Comparison of ENCODE assay signal across 8 mouse cellular contexts in genomic region chr17:31855597-31856518, GRCm38 (mm10). TPM values are rescaled to one million over a fixed set of nuclear protein-coding genes. Genes with fewer than 3 reads are reported as not detected.
A peak's percentile ranks its signal among the peaks of the same experiment; 100 is the strongest.
DNase-seq lines count a peak whose midpoint lies in the region; ATAC-seq and TF ChIP-seq lines count a peak whose summit lies in the region.

Gene Sik1, minus strand, starts transcription at chr17:31855804.

- peak within 1 kb of the TSS; percentile 59 for H3K4me3 ChIP-seq in C2C12 (ENCODE audit: insufficient read depth, poor library complexity, severe bottlenecking)
- peak within 1 kb of the TSS; percentile 81 for H3K4me3 ChIP-seq in erythroblast, embryonic 14.5 days (replicated peaks)
- H3K4me3 ChIP-seq in heart, embryonic 12.5 days: peak within 1 kb of the TSS; percentile 88
- peak within 1 kb of the TSS; percentile 94 for H3K4me3 ChIP-seq in kidney, postnatal 0 days (replicated peaks; ENCODE audit: low read depth, low read length)
- H3K4me3 ChIP-seq in liver, embryonic 12.5 days: peak within 1 kb of the TSS; percentile 78
- peak within 1 kb of the TSS; percentile 96 for H3K4me3 ChIP-seq in stomach, embryonic 15.5 days (replicated peaks)

- TF ChIP-seq CTCF in C2C12 (IDR thresholded peaks at IDR 0.05; ENCODE audit: control insufficient read depth, insufficient read depth, insufficient read length): peak; percentile 72
- TF ChIP-seq CTCF in brain, embryonic 14.5 days (IDR thresholded peaks at IDR 0.05; ENCODE audit: borderline replicate concordance, extremely low read depth, insufficient read depth, insufficient read length): peak; percentile 68
- TF ChIP-seq CTCF in kidney, postnatal 0 days (IDR thresholded peaks at IDR 0.05; ENCODE audit: low read depth): peak; percentile 67

- H3K36me3 ChIP-seq in C2C12 (ENCODE audit: control insufficient read depth, insufficient read depth): peaks cover 6% of the 10 kb centered on the region
- peaks cover 14% of the 10 kb centered on the region for H3K36me3 ChIP-seq in erythroblast, embryonic 14.5 days (ENCODE audit: control insufficient read depth)
- H3K36me3 ChIP-seq in heart, embryonic 12.5 days: peaks cover 9% of the 10 kb centered on the region
- H3K36me3 ChIP-seq in kidney, postnatal 0 days (ENCODE audit: insufficient read depth, low read length): peaks cover 3% of the 10 kb centered on the region
- peaks cover 10% of the 10 kb centered on the region for H3K36me3 ChIP-seq in liver, embryonic 12.5 days
- peaks cover 2% of the 10 kb centered on the region for H3K36me3 ChIP-seq in stomach, embryonic 15.5 days

- H3K27ac ChIP-seq in heart, embryonic 12.5 days (ENCODE audit: poor library complexity, severe bottlenecking): peak within 1 kb of the TSS; percentile 98
- H3K27ac ChIP-seq in kidney, postnatal 0 days: peak within 1 kb of the TSS; percentile 92
- peak within 1 kb of the TSS; percentile 72 for H3K27ac ChIP-seq in liver, embryonic 12.5 days
- peak within 1 kb of the TSS; percentile 87 for H3K27ac ChIP-seq in stomach, embryonic 15.5 days

- H3K4me2 ChIP-seq in heart, embryonic 12.5 days: peak within 1 kb of the TSS; percentile 84
- H3K4me2 ChIP-seq in kidney, postnatal 0 days (ENCODE audit: low read length): peak within 1 kb of the TSS; percentile 70
- H3K4me2 ChIP-seq in liver, embryonic 12.5 days: peak within 1 kb of the TSS; percentile 99
- H3K4me2 ChIP-seq in stomach, embryonic 15.5 days: peak within 1 kb of the TSS; percentile 81

- peak within 1 kb of the TSS; percentile 79 for H3ac ChIP-seq in C2C12 (ENCODE audit: control insufficient read depth, insufficient read length, low read depth)

- peak; percentile 94 for ATAC-seq in heart, embryonic 12.5 days (ENCODE audit: insufficient number of reproducible peaks, low FRiP score)
- peak; percentile 91 for ATAC-seq in kidney, postnatal 0 days (replicated peaks; ENCODE audit: low FRiP score, low read depth)
- peak; percentile 91 for ATAC-seq in liver, embryonic 12.5 days
- ATAC-seq in stomach, embryonic 15.5 days (ENCODE audit: insufficient read depth, low FRiP score, low read depth): peak; percentile 88

- H3K27me3 ChIP-seq in C2C12 (ENCODE audit: control insufficient read depth, insufficient read depth, insufficient read length): no peaks in the 10 kb centered on the region
- H3K27me3 ChIP-seq in erythroblast, embryonic 14.5 days (ENCODE audit: control insufficient read depth): peaks cover 8% of the 10 kb centered on the region
- H3K27me3 ChIP-seq in heart, embryonic 12.5 days (replicated peaks): no peaks in the 10 kb centered on the region
- no peaks in the 10 kb centered on the region for H3K27me3 ChIP-seq in kidney, postnatal 0 days (ENCODE audit: insufficient read depth, low read length)
- peaks cover 8% of the 10 kb centered on the region; the same call in 1 of the 2 replicates for H3K27me3 ChIP-seq in liver, embryonic 12.5 days (replicated peaks)
- no peaks in the 10 kb centered on the region for H3K27me3 ChIP-seq in stomach, embryonic 15.5 days (replicated peaks)

- under 1% methylated on average over 92 of the region's 92 CpGs for WGBS in heart, embryonic 12.5 days
- WGBS in kidney, postnatal 0 days: under 1% methylated on average over 85 of the region's 92 CpGs
- WGBS in liver, embryonic 12.5 days (ENCODE audit: insufficient replicate concordance): 2% methylated on average over 89 of the region's 92 CpGs
- under 1% methylated on average over 67 of the region's 92 CpGs for WGBS in stomach, embryonic 15.5 days

- H3K79me2 ChIP-seq in C2C12 (ENCODE audit: control insufficient read depth, insufficient read depth): peaks cover 34% of the 10 kb centered on the region

- H3K9me3 ChIP-seq in erythroblast, embryonic 14.5 days (ENCODE audit: control insufficient read depth, low read length): no peaks in the 10 kb centered on the region
- H3K9me3 ChIP-seq in heart, embryonic 12.5 days (replicated peaks): no peaks in the 10 kb centered on the region
- no peaks in the 10 kb centered on the region for H3K9me3 ChIP-seq in kidney, postnatal 0 days (replicated peaks; ENCODE audit: low read length)
- H3K9me3 ChIP-seq in liver, embryonic 12.5 days (replicated peaks): no peaks in the 10 kb centered on the region
- H3K9me3 ChIP-seq in stomach, embryonic 15.5 days: no peaks in the 10 kb centered on the region

- TF ChIP-seq POLR2A in brain, embryonic 14.5 days (IDR thresholded peaks at IDR 0.05; ENCODE audit: borderline replicate concordance, extremely low read depth, insufficient read depth, insufficient read length, poor library complexity, severe bottlenecking): peak; percentile 56; the same call in 1 of the 2 replicates

- DNase-seq in brain, embryonic 14.5 days (ENCODE audit: low read depth): peak; percentile 99
- peak; percentile 99 for DNase-seq in kidney, postnatal 0 days (ENCODE audit: low spot score)
- peak; percentile 95 to 98 for DNase-seq in natural killer cell, adult 2 months (ENCODE audit: low spot score in 2 of 2)

- peaks cover 19% of the 10 kb centered on the region for H3K79me3 ChIP-seq in C2C12 (ENCODE audit: low read depth)

- H3K9ac ChIP-seq in heart, embryonic 12.5 days: peak within 1 kb of the TSS; percentile 98
- peak within 1 kb of the TSS; percentile 95 for H3K9ac ChIP-seq in kidney, postnatal 0 days (ENCODE audit: low read depth, low read length)
- H3K9ac ChIP-seq in liver, embryonic 12.5 days: peak within 1 kb of the TSS; percentile 89
- peak within 1 kb of the TSS; percentile 97 for H3K9ac ChIP-seq in stomach, embryonic 15.5 days

- H3K4me1 ChIP-seq in erythroblast, embryonic 14.5 days (ENCODE audit: control insufficient read depth): peaks cover 52% of the 10 kb centered on the region
- peaks cover 40% of the 10 kb centered on the region for H3K4me1 ChIP-seq in heart, embryonic 12.5 days (replicated peaks)
- peaks cover 27% of the 10 kb centered on the region for H3K4me1 ChIP-seq in kidney, postnatal 0 days (replicated peaks; ENCODE audit: insufficient read depth, low read length)
- peaks cover 53% of the 10 kb centered on the region for H3K4me1 ChIP-seq in liver, embryonic 12.5 days
- H3K4me1 ChIP-seq in stomach, embryonic 15.5 days: peaks cover 31% of the 10 kb centered on the region

TF ChIP-seq in C2C12, 6 proteins besides CTCF, POLR2A, EP300 and RAD21:
- TF ChIP-seq MAX (IDR thresholded peaks at IDR 0.05): no peak
- TF ChIP-seq USF1 (IDR thresholded peaks at IDR 0.05; ENCODE audit: low read depth): no peak
- no peak for TF ChIP-seq CEBPB (IDR thresholded peaks at IDR 0.05; ENCODE audit: low read depth)
- TF ChIP-seq MYOG (IDR thresholded peaks at IDR 0.05; ENCODE audit: control insufficient read depth, extremely low read depth, insufficient read length): no peak
- no peak for TF ChIP-seq FOSL1 (IDR thresholded peaks at IDR 0.05; ENCODE audit: insufficient read depth, low read length, poor library complexity, severe bottlenecking)
- TF ChIP-seq MYOD1 (IDR thresholded peaks at IDR 0.05; ENCODE audit: control insufficient read depth, insufficient read length, low read depth): no peak

RNA-seq across cellular contexts. Expression of gene Sik1, which starts in this region (rescaled TPM):
- polyA plus RNA-seq in C2C12 (2012; fragmentation: generic; extraction: Trizol): 9.3 TPM
- 21.2 and 29.9 TPM in 2 replicates for polyA plus RNA-seq in brain, embryonic 14.5 days (2012; rRNA removed)
- 0.87 and 1.0 TPM in 2 replicates for polyA plus RNA-seq in erythroblast, embryonic 14.5 days (2012)
- 23.3 and 24.3 TPM in 2 replicates for polyA plus RNA-seq in heart, embryonic 12.5 days (2016; fragmentation: Nextera tagmentation; extraction: Ambion mirVana)
- polyA plus RNA-seq in kidney, postnatal 0 days (2015; fragmentation: Nextera tagmentation; extraction: Ambion mirVana): 15.4 and 17.2 TPM in 2 replicates
- polyA plus RNA-seq in liver, embryonic 12.5 days (2016; fragmentation: Nextera tagmentation; extraction: Ambion mirVana): 5.9 and 7.0 TPM in 2 replicates
- polyA plus RNA-seq in stomach, embryonic 15.5 days (2015; fragmentation: Nextera tagmentation; extraction: Ambion mirVana): 19.6 and 21.8 TPM in 2 replicates

Comparison
In these comparisons a context has a peak if more than half of its experiments do, and no peak if none do; other contexts are left out.
1. Peak in every context shown above with its lines: DNase-seq, ATAC-seq, H3K4me3 ChIP-seq and H3K27ac ChIP-seq.